Mouse (Mus musculus) midbrain, postnatal 0 days (tissue): ENCODE measurements around the gene Dact3. TPM values are rescaled to one million over a fixed set of nuclear protein-coding genes. Genes with fewer than 3 reads are reported as not detected.

ENCODE experiments used
- ATAC-seq: fragments of 200-750 bp; cut with Nextera tagmentation; 2 replicates; pipeline ENCODE4 v1.8.0; 2017; ENCODE audit warnings: moderate number of reproducible peaks, mild to moderate bottlenecking, moderate TSS enrichment, moderate library complexity; ENCODE audit not compliant: low FRiP score
- DNase-seq: peaks from one replicate; pipeline ENCODE4 v3.0.0-alpha.2; 2015; ENCODE audit warnings: low spot score
- H3K27ac ChIP-seq: fragments of 300-500 bp; sonication (generic); 2 replicates; pipeline ENCODE4 v1.5.1; 2014; ENCODE audit warnings: low read depth, mild to moderate bottlenecking, low read length, mixed read lengths
- H3K27me3 ChIP-seq: fragments of 300-500 bp; sonication (generic); 2 replicates; pipeline ENCODE4 v1.6.1; 2014; ENCODE audit warnings: low read length, control low read depth, mixed read lengths; ENCODE audit not compliant: insufficient read depth
- H3K36me3 ChIP-seq: fragments of 300-500 bp; sonication (generic); 2 replicates; pipeline ENCODE4 v1.6.1; 2014; ENCODE audit warnings: low read length, control low read depth, mixed read lengths; ENCODE audit not compliant: insufficient read depth
- H3K4me1 ChIP-seq: fragments of 300-500 bp; sonication (generic); 2 replicates; pipeline ENCODE4 v1.6.1; 2014; ENCODE audit warnings: mild to moderate bottlenecking, control low read depth, antibody characterized with exemption, low read length, mixed read lengths; ENCODE audit not compliant: insufficient read depth
- H3K4me2 ChIP-seq: fragments of 300-500 bp; sonication (generic); 2 replicates; pipeline ENCODE4 v1.6.1; 2014; ENCODE audit warnings: low read depth, mild to moderate bottlenecking, low read length, mixed read lengths; ENCODE audit not compliant: poor library complexity, severe bottlenecking
- H3K4me3 ChIP-seq: fragments of 300-500 bp; sonication (generic); 2 replicates; pipeline ENCODE4 v1.5.1; 2014; ENCODE audit warnings: low read depth, mild to moderate bottlenecking, low read length, moderate library complexity
- H3K9ac ChIP-seq: fragments of 300-500 bp; sonication (generic); replicated peaks from 2 replicates; pipeline ENCODE4 v1.6.1; 2014; ENCODE audit warnings: mild to moderate bottlenecking, low read length, moderate library complexity, mixed read lengths; ENCODE audit not compliant: poor library complexity, severe bottlenecking
- H3K9me3 ChIP-seq: fragments of 300-500 bp; sonication (generic); 2 replicates; pipeline ENCODE4 v1.6.1; 2016; ENCODE audit warnings: low read length, control low read depth
- CTCF ChIP-seq: IDR thresholded peaks from 2 replicates; pipeline ENCODE4 v1.5.1; 2016; ENCODE audit warnings: antibody characterized with exemption, mild to moderate bottlenecking
- WGBS: fragments of 180-500 bp; shearing (Covaris S2); extraction: QIAGEN DNeasy Blood & Tissue Kit; methylation state at CpG from one replicate; pipeline ENCODE4 v1.1.7; 2014; 5-methylcytosine and 5-hydroxymethylcytosine counted together
- polyA plus RNA-seq: library from polyadenylated mRNA; unstranded; fragments of >200 nt; fragmentation: Nextera tagmentation; extraction: Ambion mirVana; gene quantifications from 2 replicates; pipeline ENCODE4 v1.2.1, GENCODE M21; 2015
- total RNA-seq: library from RNA; depleted of rRNA; stranded (reverse); fragments of >200 nt; gene quantifications from 2 replicates; pipeline ENCODE4 v1.2.3, GENCODE M21; 2014

Gene Dact3
- total and polyA plus RNA-seq, 2 experiments from 2014 or later: 7.5 to 107 TPM

DNA sequence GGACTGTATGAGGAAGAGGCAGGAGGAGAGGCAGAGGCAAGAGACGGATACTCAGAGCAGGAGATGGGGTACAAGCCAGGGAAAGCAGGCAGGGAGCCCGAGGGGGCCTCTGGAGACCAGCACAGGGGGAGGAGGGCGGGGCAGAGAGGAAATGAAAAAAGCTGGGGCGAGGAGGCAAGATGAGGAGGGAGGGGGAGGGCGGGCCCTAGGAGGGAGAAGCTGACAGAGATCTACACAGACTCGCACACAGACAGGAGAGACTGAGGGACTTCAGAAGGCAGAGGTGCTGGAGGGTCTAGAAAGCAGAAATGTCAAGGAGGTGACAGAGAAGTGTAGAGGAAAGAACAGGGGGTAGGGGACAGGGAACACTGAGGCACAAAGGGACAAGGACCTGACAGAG, 31.2 kb downstream of the Dact3 start, which contains the start of gene Ptgir:
Gene Ptgir (plus strand): TSS at position 210 of the 400 bp plus-strand sequence.
- no peak within 1 kb of the TSS for H3K4me3 ChIP-seq
- ATAC-seq: no peak
- H3K9me3 ChIP-seq: no peaks in the 10 kb centered on the region
- H3K4me1 ChIP-seq: no peaks in the 10 kb centered on the region
- DNase-seq: no peak
- 27% methylated on average over 6 of the region's 6 CpGs for WGBS
- no peak within 1 kb of the TSS for H3K27ac ChIP-seq
- H3K36me3 ChIP-seq: no peaks in the 10 kb centered on the region
- H3K9ac ChIP-seq: no peak within 1 kb of the TSS
- no peak for TF ChIP-seq CTCF
- no peaks in the 10 kb centered on the region for H3K27me3 ChIP-seq
- no peak within 1 kb of the TSS for H3K4me2 ChIP-seq

DNA sequence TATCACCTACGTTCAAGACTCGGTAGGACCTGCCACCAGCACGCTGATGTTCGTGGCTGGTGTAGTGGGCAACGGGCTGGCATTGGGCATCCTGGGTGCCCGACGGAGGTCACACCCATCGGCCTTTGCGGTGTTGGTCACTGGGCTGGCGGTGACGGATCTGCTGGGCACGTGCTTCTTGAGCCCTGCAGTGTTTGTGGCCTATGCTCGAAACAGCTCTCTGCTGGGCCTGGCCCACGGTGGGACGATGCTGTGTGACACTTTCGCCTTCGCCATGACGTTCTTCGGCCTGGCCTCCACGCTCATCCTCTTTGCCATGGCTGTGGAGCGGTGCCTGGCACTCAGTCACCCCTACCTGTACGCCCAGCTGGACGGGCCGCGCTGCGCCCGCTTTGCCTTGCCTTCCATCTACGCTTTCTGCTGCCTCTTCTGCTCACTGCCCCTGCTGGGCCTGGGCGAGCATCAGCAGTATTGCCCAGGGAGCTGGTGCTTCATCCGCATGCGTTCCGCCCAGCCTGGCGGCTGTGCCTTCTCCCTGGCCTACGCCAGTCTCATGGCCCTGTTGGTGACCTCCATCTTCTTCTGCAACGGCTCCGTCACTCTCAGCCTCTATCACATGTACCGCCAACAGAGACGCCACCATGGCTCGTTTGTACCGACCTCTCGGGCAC, 31.9 kb downstream of the Dact3 start:
- WGBS: 95% methylated on average over 41 of the region's 41 CpGs
- no peak overlapping the region for H3K9ac ChIP-seq

DNA sequence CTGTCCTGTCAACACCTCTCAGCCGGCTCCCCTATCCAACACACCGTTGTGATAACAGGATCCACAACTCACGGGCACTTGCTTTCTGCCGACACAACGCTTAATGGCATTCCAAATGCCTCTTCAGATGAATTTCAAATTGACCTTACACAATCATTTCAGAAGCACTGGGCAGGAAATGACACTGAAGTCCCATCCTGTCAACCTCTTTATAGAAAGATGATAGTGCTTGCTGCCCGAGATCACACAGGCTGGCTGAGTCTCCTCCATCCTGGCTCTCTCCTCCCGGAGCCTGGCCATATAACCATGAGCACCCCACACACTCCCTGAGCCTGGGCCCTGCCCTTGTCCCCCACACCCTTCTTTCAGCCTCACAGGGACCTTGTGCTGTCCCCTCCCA, 32.7 kb downstream of the Dact3 start:
- no peaks in the 10 kb centered on the region for H3K9me3 ChIP-seq
- no peak for DNase-seq
- no peak overlapping the region for H3K4me2 ChIP-seq
- H3K4me3 ChIP-seq: no peak overlapping the region
- H3K4me1 ChIP-seq: no peaks in the 10 kb centered on the region
- no peak overlapping the region for H3K9ac ChIP-seq
- H3K27ac ChIP-seq: no peak overlapping the region
- no peak for ATAC-seq
- no peak for TF ChIP-seq CTCF
- no peaks in the 10 kb centered on the region for H3K36me3 ChIP-seq
- WGBS: 78% methylated on average over 7 of the region's 7 CpGs
- H3K27me3 ChIP-seq: no peaks in the 10 kb centered on the region

More for the DNA sequence above, 31.9 kb downstream of the Dact3 start:
- Histone ChIP-seq H3K27me3 (no peaks in the 10 kb centered on the region), H3K9me3 (no peaks in the 10 kb centered on the region), H3K4me1 (no peaks in the 10 kb centered on the region), H3K4me3 (no peak overlapping the region), H3K27ac (no peak overlapping the region), H3K36me3 (no peaks in the 10 kb centered on the region), H3K4me2 (no peak overlapping the region)
- no peak for ATAC-seq
- TF ChIP-seq CTCF: no peak
- DNase-seq: no peak

DNA sequence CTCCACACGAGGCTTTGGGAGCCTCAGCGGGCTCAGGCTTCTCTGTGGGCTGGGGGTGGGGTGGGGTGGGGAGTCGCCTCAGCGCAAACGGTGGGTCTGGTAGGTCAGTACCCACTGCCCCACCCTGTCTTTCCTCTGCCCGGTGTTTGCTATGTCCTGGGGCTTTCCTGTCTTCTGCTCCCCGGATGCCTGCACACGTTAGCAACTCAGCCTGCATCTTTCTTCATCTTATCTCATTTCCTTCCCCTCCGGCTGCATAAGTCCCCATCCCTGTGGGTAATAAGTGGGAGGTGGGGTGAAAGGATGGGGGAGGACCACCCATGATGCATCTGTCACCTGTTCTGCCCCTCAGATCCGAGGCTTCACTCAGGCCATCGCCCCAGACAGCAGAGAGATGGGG, 33.2 kb downstream of the Dact3 start:
- no peaks in the 10 kb centered on the region for H3K27me3 ChIP-seq
- 49% methylated on average over 11 of the region's 11 CpGs for WGBS
- H3K9ac ChIP-seq: no peak overlapping the region
- H3K4me1 ChIP-seq: no peaks in the 10 kb centered on the region
- no peak overlapping the region for H3K27ac ChIP-seq
- no peak for ATAC-seq
- H3K9me3 ChIP-seq: no peaks in the 10 kb centered on the region
- DNase-seq: no peak
- no peak overlapping the region for H3K4me3 ChIP-seq
- no peak for TF ChIP-seq CTCF
- H3K36me3 ChIP-seq: no peaks in the 10 kb centered on the region
- H3K4me2 ChIP-seq: no peak overlapping the region

DNA sequence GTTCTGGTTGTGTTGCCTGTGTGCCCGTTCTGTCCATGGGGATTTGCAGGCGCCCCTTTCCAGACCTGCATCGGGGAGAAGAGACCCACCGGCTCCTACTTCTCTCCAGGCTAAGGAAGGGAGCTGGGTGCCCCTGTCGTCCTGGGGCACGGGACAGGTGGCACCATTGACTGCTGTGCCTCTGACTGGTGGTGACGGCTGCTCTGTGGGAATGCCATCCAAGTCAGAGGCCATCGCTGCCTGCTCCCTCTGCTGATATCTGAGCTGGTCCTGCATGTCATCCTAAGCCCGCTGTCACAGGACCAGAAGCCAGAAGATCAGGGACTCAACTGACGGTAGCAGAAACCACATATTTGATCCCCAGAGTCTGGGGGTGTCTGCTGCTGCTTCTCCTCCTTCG, 33.7 kb downstream of the Dact3 start:
- no peaks in the 10 kb centered on the region for H3K4me1 ChIP-seq
- no peaks in the 10 kb centered on the region for H3K9me3 ChIP-seq
- H3K4me3 ChIP-seq: no peak overlapping the region
- H3K4me2 ChIP-seq: no peak overlapping the region
- no peak overlapping the region for H3K9ac ChIP-seq
- ATAC-seq (no peak), DNase-seq (no peak)
- 64% methylated on average over 11 of the region's 11 CpGs for WGBS
- no peak overlapping the region for H3K27ac ChIP-seq
- TF ChIP-seq CTCF: no peak
- H3K27me3 ChIP-seq: no peaks in the 10 kb centered on the region
- no peaks in the 10 kb centered on the region; the same call in 1 of the 2 replicates for H3K36me3 ChIP-seq

DNA sequence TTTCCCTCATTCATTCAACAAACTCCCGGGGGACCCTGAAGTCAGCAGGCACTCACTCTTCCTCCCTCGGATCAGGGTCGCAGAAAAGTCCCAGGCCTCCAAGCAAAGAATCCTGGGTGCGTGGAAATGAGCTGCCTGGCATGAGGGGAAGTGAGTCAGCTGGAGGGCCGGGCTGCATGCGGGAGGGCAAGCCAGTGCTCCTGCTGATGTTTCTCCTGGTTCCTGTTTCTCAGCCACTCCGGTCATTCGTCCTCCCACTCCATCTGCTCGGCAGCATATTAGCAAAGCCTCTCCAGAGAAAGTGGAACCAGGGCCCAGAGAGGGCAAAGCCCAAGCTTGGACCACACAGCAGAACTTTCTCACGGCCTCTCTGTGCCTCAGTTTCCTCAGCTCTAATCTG, 34.8 kb downstream of the Dact3 start:
- 65% methylated on average over 10 of the region's 10 CpGs for WGBS
- TF ChIP-seq CTCF: no peak

More for the DNA sequence above, 34.8 kb downstream of the Dact3 start:
- Histone ChIP-seq H3K9me3 (no peaks in the 10 kb centered on the region), H3K4me3 (no peak overlapping the region), H3K9ac (no peak overlapping the region), H3K27ac (no peak overlapping the region), H3K4me1 (no peaks in the 10 kb centered on the region), H3K36me3 (peaks cover 8% of the 10 kb centered on the region), H3K4me2 (no peak overlapping the region), H3K27me3 (no peaks in the 10 kb centered on the region)
- DNase-seq (no peak), ATAC-seq (no peak)
